Mouse (Mus musculus) right cerebral cortex, adult 18-20 months (tissue): ENCODE data around the gene Saxo2.

ENCODE experiments used
- DNase-seq: peaks from one replicate; pipeline ENCODE4 v3.0.0; 2022; ENCODE audit warnings: mixed read lengths

Gene Saxo2

GRCm38 (mm10) chr7:82648353-82649080 is at the start of gene Saxo2, which contains the start of gene Efl1:
TSS of gene Saxo2 (minus strand) at chr7:82648528.
TSS of gene Efl1 (plus strand) at chr7:82648614.
- DNase-seq, result peak; percentile 97

GRCm38 (mm10) chr7:82697668-82698067 is 49.3 kb upstream of the Saxo2 start:
- DNase-seq, result no peak

DNA sequence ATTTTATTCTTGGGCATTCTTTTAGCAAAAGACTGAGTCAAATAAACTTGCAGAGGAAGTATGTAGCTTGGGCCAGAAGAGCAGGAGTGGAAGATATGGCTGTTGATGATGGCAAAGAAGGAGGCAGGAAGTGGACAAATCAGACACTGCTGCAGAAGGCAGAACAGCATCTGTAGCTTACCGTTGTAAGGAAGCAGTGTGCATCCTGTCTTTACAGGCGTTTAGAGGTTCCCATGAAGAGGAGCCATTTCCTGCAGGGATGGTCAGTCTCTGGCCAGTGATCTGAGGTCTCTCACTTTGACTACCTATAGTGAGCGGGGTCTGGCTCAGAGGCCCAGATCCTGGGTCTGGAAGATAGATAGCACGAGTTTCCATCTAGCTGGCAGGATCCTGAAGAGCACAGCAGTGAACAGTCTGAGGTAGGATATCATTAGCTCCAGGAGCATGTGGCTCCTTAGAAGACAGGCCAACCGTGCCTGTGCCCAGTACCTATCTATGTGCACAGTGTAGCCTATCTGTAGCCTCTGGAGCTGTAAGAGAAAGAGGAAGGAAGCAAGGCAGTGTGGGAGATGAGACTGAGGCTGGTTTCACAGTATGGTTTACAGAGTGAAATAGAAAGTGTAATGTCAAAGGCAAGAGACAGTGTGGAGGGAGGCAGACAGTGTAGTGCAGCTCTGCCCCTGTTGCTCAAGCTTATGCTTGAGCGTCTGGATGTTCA is 42.9 kb upstream of the Saxo2 start:
- DNase-seq, result no peak

DNA sequence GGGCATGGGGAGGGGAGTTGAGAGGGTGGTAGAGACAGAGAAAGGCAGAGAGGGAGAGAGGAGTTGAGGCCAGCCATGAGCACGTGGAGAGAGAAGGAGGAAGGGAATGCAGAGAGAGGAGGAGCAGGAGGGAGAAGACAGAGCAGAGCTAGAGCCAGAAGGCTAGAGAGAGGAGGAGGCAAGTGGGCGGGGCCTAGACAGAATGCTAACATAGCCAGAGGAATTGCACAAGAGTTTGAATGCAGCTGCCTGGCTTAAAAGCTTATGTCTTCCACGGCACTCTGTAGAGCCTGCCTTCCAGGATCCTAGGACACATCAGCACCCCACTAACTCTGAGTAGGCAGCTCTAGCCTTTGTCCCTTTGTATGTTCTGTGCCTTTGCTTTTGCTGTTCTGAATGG is 40.4 kb upstream of the Saxo2 start:
- peak; percentile 35 for DNase-seq

- DNase-seq, result no peak
These were observed 31.6 kb upstream of the Saxo2 start for GRCm38 (mm10) chr7:82679901-82680300.

DNA sequence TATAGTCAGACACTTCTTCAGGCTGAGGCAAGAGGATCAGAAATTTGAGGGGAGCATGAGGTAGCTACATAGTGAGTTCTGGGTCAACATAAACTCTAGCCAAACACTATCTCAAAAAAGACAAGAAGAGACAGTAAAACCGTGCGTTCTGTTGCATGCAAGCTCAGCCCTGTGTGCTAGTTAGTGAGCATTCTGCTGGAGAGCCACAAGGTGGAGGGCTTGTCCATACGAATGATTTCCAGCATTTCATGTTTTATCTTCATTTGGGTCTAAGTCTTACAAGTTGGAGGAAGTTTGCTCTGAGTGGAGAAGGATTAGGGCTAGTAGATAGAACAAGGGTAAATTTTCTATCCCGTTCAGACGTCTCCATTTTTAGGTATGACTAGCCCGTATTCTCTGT is 28.5 kb upstream of the Saxo2 start:
- DNase-seq, result no peak

GRCm38 (mm10) chr7:82676001-82676400 is 27.7 kb upstream of the Saxo2 start:
- DNase-seq, result no peak

DNA sequence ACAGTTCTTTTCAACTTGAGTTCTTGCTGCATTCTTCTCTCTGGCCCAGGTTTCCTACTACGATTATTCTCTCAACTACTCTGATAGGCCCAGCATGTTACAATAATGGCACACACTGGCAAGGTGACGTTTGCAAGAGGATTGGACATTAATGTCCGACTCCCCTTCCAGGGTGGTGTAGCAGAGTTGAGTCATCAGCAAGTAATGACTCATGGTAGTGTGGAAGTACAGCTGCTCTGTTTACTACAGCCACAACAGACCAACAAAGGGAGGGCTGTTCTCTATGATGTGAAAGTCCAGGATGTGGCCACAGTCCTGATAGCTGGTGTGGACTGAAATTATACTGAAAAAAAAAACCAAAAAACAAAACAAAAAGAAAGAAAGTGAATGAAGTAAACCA is 16.3 kb upstream of the Saxo2 start:
- no peak for DNase-seq

DNA sequence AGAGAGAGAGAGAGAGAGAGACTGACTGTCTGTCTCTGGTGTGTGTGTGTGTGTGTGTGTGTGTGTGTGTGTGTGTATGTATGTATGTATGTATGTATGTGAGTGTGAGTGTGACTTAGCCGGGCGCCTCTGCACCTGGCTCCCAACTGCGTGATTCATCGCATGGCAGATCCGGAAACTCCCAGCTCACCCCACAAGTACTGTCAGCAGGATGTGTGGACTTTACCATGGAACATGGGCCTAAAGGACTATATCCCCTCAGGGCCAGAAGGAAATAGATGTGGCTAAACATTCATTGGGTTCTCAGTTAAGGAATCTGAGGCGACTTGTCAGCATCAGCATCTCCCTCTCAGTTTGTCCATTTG is 735 bp upstream of the Saxo2 start:
- DNase-seq, result peak; percentile 10

DNA sequence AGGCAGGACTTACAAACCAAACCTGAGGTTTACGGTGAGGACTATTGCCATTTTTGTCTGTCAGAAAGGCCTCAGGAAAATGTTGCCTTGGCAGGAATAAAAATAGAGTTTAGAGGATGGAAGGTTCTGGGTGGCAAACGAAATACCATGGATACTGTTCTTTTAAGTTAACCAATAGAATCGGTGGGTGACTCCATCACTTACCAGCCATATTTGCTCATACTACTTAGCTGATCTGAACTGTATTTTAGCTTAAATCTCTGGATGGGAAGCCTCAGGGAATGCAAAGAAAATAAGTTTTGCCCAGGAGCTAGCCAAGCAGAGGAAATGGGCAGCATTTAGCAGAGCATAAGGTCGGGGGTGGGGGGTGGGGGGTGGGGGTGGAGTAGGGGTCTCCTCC is 419 bp downstream of the Saxo2 start:
- no peak for DNase-seq

DNA sequence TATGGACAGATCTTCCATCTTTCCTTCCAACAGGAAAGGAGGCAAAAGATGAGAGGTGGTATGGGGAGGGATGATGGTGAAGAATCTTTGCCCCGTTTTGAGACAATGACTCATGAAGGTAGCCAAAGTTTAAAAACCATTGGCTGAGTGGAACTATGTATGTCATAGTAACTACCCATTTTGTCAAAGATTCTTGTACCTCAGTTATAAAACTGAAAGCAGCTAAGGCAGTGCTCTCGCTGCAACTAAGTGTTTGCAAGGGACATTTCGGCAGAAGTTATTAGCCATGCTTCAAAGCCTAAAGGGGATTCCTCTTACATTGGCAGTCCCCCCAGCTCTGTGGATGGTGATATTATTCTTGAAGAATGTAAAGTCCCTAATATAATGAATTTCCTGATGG is 1.1 kb downstream of the Saxo2 start:
- no peak for DNase-seq

DNA sequence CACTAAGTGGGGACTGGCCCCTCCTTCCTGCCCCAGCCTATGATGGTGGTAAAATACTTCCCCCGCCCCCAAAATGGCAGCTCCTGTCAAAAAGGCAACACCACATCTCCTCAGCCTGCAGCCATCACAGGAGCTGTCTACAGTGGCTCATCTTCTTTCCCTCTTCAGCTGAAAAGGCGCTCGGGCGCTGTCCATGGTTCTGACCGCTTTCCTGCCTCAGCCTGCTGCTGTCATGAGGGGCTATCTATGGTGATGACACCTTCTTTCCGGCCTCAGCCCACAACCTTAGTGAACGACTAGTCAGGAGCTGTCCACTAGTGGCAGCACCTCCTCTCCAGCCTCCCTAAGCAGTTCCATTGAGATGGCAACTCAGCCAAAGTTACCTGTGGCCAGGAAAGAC is 23.0 kb downstream of the Saxo2 start:
- DNase-seq, result no peak

GRCm38 (mm10) chr7:82609629-82610028 is 38.7 kb downstream of the Saxo2 start:
- DNase-seq, result no peak

DNA sequence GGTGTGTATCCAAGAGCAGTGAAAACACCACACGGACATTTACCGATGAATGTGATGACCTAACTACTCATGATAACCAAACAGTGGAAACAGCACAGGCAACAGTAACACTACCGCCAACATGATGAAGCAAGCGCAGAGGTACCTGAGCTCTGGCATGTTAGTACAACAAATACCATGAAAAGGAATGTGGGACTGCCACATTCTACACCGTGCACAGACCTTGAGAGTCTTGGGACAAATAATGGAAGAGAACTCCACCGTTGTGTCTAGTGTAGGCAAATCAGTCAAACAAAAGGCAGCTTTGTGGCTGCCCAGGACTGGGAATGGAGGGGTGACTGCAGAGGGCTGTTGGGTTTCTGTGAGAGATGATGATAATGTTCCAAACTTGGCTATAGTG is 42.9 kb downstream of the Saxo2 start:
- DNase-seq, result no peak

- DNase-seq, result no peak
These were observed 46.3 kb downstream of the Saxo2 start for GRCm38 (mm10) chr7:82602008-82602407.

GRCm38 (mm10) chr7:82590931-82591330 is 57.4 kb downstream of the Saxo2 start:
- DNase-seq, result no peak
